Mouse (Mus musculus) liver, adult 2 months (tissue): ENCODE data around the gene Dmrtc2.

Experiments used
- CTCF ChIP-seq: fragments of 200-500 bp; IDR thresholded peaks from 2 replicates; pipeline ENCODE4 v1.5.1; 2011; ENCODE audit warnings: low read depth, low read length, control low read depth
- POLR2A ChIP-seq: fragments of 200-500 bp; IDR thresholded peaks from 2 replicates; pipeline ENCODE4 v1.6.1; 2011; ENCODE audit warnings: low read length, control low read depth; ENCODE audit not compliant: insufficient read depth; ENCODE audit errors: extremely low read depth

- TF ChIP-seq CTCF (no peak), POLR2A (no peak)
These were observed 37.4 kb downstream of the Dmrtc2 start for GRCm38 (mm10) chr7:24907211-24907748.
